In genomic region chr2:51313414-51313813, GRCm38 (mm10) we compare ENCODE assay signal across 35 mouse cellular contexts.
"Had no signal": no experiment of that assay in that cellular context is flagged by ENCODE, and none has a peak within 500 bp of the region (broad histone marks: within the 10 kb centered on the region; RNA-seq: fewer than 3 reads in every experiment).

No protein-coding gene starts in this region.

- H3K4me2 ChIP-seq: heart, embryonic 11.5 days; heart, embryonic 12.5 days; heart, embryonic 13.5 days; heart, embryonic 15.5 days; hindbrain, embryonic 12.5 days; hindbrain, embryonic 13.5 days; hindbrain, embryonic 14.5 days; hindbrain, embryonic 15.5 days; intestine, embryonic 15.5 days; kidney, embryonic 15.5 days had no signal

- ATAC-seq: hindbrain, embryonic 16.5 days; hindbrain, postnatal 0 days; inflammation-experienced regulatory T-cells, adult 6 months; intestine, embryonic 15.5 days; intestine, embryonic 16.5 days; intestine, postnatal 0 days had no signal

- H3K9me3 ChIP-seq: heart, embryonic 15.5 days; hindbrain, embryonic 15.5 days; intestine, embryonic 15.5 days; kidney, embryonic 15.5 days had no signal

- H3K27ac ChIP-seq: heart, embryonic 13.5 days; heart, embryonic 15.5 days; hindbrain, embryonic 10.5 days; hindbrain, embryonic 12.5 days; hindbrain, embryonic 13.5 days; hindbrain, embryonic 14.5 days; hindbrain, embryonic 15.5 days; hindbrain, postnatal 0 days; intestine, embryonic 15.5 days; kidney, embryonic 15.5 days; kidney, postnatal 0 days; layer of hippocampus, adult 2 months; left cerebral cortex, adult 2 months had no signal

- H3K4me1 ChIP-seq: heart, embryonic 12.5 days; heart, embryonic 13.5 days; heart, embryonic 15.5 days; hindbrain, embryonic 10.5 days; hindbrain, embryonic 15.5 days; intestine, embryonic 15.5 days; kidney, embryonic 15.5 days had no signal

- DNase-seq: heart, postnatal 10 days; heart, postnatal 14 days; heart, postnatal 36 days; heart, postnatal 4 days; kidney, adult 11 months; kidney, adult 18-20 months; kidney, adult 2 months; kidney, adult 8-10 months; kidney, adult 9 months; kidney, postnatal 10 days; kidney, postnatal 14 days; kidney, postnatal 25 days; kidney, postnatal 36 days; kidney, postnatal 4 days; layer of hippocampus, adult 9-11 months; layer of hippocampus, postnatal 36 days had no signal

- H3K27me3 ChIP-seq: heart, embryonic 12.5 days; heart, embryonic 13.5 days; heart, embryonic 15.5 days; hindbrain, embryonic 12.5 days; hindbrain, embryonic 13.5 days; hindbrain, embryonic 15.5 days; intestine, embryonic 15.5 days; kidney, embryonic 15.5 days had no signal

- H3K9ac ChIP-seq: heart, embryonic 12.5 days; heart, embryonic 13.5 days; heart, embryonic 15.5 days; hindbrain, embryonic 12.5 days; hindbrain, embryonic 13.5 days; hindbrain, embryonic 14.5 days; hindbrain, embryonic 15.5 days; intestine, embryonic 15.5 days; kidney, embryonic 15.5 days had no signal

- H3K36me3 ChIP-seq: heart, embryonic 12.5 days; heart, embryonic 13.5 days; heart, embryonic 15.5 days; hindbrain, embryonic 10.5 days; hindbrain, embryonic 12.5 days; hindbrain, embryonic 13.5 days; hindbrain, embryonic 15.5 days; intestine, embryonic 15.5 days; kidney, embryonic 15.5 days had no signal

- H3K4me3 ChIP-seq: heart, embryonic 12.5 days; heart, embryonic 13.5 days; heart, embryonic 15.5 days; hindbrain, embryonic 10.5 days; hindbrain, embryonic 12.5 days; hindbrain, embryonic 13.5 days; hindbrain, embryonic 15.5 days; intestine, embryonic 15.5 days; kidney, embryonic 15.5 days; layer of hippocampus, adult 2 months; left cerebral cortex, adult 2 months had no signal
